Mouse (Mus musculus): ENCODE measurements around the gene Traip. TPM values are rescaled to one million over a fixed set of nuclear protein-coding genes. Genes with fewer than 3 reads are reported as not detected.

The Traip gene
- polyA plus RNA-seq, 1 experiment from 2014 or later = 12.7 TPM

DNA sequence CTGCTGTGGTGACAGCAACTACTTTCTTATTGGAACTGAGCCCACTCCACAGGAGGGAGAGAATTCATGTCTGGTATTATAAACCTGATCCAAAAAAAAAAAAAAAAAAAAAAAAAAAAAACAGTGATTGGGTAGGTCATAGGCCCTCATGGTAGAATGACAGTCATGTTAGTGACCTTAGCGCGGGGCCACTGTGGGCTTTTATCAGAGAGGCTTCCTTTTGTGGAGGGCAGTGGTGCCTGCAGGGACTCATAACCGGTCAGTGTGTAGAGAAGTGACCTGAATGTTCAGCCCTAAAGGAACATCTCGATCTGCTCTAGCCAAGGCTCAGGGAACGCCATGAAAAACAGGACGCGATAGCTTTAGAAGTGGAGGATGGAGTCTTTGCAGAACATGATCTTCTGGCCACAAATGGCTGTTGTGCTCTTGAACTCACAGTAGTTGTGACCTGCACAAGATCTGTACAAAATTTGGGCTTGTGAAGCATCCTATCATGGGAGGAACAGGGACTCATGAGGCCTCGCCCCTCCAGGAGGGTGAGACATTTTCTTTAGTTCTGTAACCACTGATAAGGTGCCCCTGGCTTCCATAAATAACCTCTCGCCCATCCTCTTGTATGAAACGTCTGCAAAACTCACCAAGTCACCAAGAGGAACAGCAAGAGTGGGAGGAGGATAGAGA, 24.7 kb downstream of the Traip start:
- WGBS = 41% methylated on average over 10 of the region's 10 CpGs
- ATAC-seq (replicated peaks; ENCODE audit: extremely low read depth, insufficient read depth, low FRiP score) = no peak
- no peak overlapping the region for H3K4me3 ChIP-seq (ENCODE audit: low read length)

DNA sequence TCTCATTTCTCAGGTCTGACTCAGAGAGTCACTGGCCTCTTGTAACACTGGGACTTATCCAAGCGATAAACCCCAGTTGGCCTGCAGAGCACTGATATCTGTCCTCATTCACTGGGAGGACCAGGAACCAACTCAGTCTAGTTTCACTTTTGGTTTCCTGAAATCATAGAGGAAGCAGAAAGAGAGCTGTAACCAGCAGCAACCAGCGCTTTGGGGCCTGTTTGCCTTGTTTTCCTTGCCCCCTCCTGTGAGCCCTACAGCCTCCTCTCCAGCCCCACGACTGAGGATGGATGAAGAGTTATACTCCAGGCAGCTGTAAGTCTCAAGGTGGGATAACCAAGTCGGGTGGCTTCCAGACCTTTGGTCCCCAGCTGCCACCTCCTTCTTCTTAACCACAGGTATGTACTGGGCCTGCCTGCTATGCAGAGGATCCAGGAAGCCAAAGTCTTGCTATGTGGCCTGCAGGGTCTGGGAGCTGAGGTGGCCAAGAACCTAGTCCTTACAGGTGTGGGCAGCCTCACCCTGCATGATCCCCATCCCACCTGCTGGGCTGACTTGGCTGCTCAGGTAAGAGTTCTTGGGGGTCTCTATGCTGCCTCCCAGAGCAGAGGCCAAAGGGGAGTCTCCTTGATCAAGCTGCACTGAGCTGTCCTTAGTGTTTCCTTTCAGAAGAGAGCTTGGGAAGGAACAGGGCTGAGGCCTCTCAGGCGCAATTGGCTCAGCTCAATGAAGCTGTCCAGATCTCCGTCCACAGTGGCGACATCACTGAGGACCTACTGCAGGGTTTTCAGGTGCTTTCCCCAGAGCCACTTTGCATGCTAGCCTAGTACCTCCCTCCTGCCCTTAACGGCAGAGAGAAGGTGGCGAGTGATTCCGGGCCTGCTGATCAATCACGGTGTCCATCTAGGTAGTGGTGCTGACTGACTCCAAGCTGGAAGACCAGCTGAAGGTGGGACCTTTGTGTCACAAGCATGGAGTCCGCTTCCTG, 25.8 kb downstream of the Traip start, which contains the start of gene Uba7:
Gene Uba7 (plus strand): TSS at position 107 of the 988 bp plus-strand sequence.
- peak; percentile 77 for ATAC-seq (replicated peaks; ENCODE audit: extremely low read depth, insufficient read depth, low FRiP score)
- H3K36me3 ChIP-seq (ENCODE audit: control insufficient read depth, insufficient read depth) = peaks cover 5% of the 10 kb centered on the region; the same call in 1 of the 2 replicates
- peak within 1 kb of the TSS; percentile 72 for H3K9ac ChIP-seq (ENCODE audit: low read length)
- H3K9me3 ChIP-seq (replicated peaks; ENCODE audit: control insufficient read depth, low read length) = no peaks in the 10 kb centered on the region
- peak within 1 kb of the TSS; percentile 77 for H3K4me2 ChIP-seq (ENCODE audit: low read depth, low read length)
- H3K4me3 ChIP-seq (ENCODE audit: low read length) = peak within 1 kb of the TSS; percentile 52
- peak within 1 kb of the TSS; percentile 94 for H3K27ac ChIP-seq (ENCODE audit: low read length)
- WGBS = 36% methylated on average over 12 of the region's 12 CpGs
- peaks cover 26% of the 10 kb centered on the region for H3K4me1 ChIP-seq (ENCODE audit: control insufficient read depth, insufficient read depth, low read length)
- no peaks in the 10 kb centered on the region for H3K27me3 ChIP-seq (ENCODE audit: control insufficient read depth, insufficient read depth, low read length)

More for the DNA sequence above, 24.7 kb downstream of the Traip start:
- peaks cover 24% of the 10 kb centered on the region for H3K4me1 ChIP-seq (ENCODE audit: control insufficient read depth, insufficient read depth, low read length)
- H3K9me3 ChIP-seq (replicated peaks; ENCODE audit: control insufficient read depth, low read length) = no peaks in the 10 kb centered on the region
- H3K4me2 ChIP-seq (ENCODE audit: low read depth, low read length) = peak overlapping the region; percentile 77
- peak overlapping the region; percentile 94 for H3K27ac ChIP-seq (ENCODE audit: low read length)
- peak overlapping the region; percentile 72; the same call in 1 of the 2 replicates for H3K9ac ChIP-seq (ENCODE audit: low read length)
- H3K27me3 ChIP-seq (ENCODE audit: control insufficient read depth, insufficient read depth, low read length) = no peaks in the 10 kb centered on the region
- peaks cover 2% of the 10 kb centered on the region; the same call in 1 of the 2 replicates for H3K36me3 ChIP-seq (ENCODE audit: control insufficient read depth, insufficient read depth)

DNA sequence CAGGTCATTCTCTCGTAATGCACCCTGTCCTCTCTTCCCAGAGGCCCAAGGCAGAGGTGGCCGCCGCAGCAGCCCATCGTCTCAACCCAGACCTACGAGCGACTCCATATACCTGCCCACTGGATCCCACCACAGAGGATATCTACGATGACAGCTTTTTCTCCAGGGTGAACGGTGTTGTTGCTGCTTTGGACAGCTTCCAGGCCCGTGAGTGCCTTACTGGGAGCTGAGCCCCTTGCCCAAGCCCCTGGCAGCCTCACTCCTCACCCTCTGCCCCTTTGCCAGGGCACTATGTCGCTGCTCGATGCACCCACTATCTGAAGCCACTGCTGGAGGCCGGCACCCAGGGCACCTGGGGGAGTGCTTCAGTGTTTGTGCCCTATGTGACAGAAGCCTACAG, 28.9 kb downstream of the Traip start:
- Histone ChIP-seq H3K9ac (ENCODE audit: low read length) (no peak overlapping the region), H3K27ac (ENCODE audit: low read length) (no peak overlapping the region), H3K27me3 (ENCODE audit: control insufficient read depth, insufficient read depth, low read length) (no peaks in the 10 kb centered on the region), H3K4me3 (ENCODE audit: low read length) (no peak overlapping the region), H3K36me3 (ENCODE audit: control insufficient read depth, insufficient read depth) (peaks cover 5% of the 10 kb centered on the region; the same call in 1 of the 2 replicates), H3K4me1 (ENCODE audit: control insufficient read depth, insufficient read depth, low read length) (peaks cover 55% of the 10 kb centered on the region), H3K9me3 (replicated peaks; ENCODE audit: control insufficient read depth, low read length) (no peaks in the 10 kb centered on the region), H3K4me2 (ENCODE audit: low read depth, low read length) (no peak overlapping the region)
- 88% methylated on average over 12 of the region's 12 CpGs for WGBS
- no peak for ATAC-seq (replicated peaks; ENCODE audit: extremely low read depth, insufficient read depth, low FRiP score)

DNA sequence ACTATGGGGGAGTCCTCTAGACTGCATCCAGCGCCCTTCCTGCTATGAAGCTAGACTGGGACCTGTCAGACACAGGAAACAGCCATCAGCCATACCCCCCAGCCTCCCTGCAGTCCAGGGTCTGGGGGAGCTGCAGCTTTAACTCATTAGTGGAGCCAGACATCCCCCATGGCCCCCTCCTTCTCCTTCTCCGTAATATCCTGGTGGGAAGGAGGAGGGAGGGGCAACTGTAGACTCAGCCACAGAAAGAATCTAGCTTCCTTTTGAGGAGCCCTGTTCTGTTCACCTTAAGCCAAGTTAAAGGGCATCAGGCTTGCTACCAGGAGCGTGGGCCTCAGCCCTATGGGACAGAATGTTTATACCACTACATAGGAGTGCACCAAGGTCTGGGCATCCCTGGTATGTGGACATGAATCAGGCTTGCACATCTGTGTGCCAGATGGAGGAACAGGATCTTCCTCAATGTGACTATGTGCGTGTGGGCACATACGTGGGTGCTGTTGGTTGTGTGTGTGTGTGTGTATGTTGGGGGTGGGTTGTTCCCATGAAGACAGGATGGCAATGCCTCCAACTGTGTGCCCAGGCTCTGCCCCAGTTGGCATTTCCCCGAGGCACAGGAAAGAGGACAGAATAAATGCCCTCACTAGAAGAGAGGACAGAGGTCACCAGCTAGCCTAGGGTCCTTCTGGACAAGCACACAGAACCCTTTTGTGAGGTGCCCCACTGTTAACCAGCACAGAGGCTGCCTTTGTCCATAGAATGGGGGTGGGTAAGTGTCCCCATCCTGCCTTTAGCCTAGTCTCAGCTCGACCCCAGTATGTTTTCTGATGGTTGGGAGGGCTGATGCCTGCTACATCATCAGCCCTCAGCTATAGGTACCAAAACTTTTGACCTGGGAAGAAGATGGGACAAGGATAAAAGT, 32.0 kb downstream of the Traip start:
- peak overlapping the region; percentile 99 for H3K27ac ChIP-seq (ENCODE audit: low read length)
- peak overlapping the region; percentile 81 for H3K9ac ChIP-seq (ENCODE audit: low read length)
- peaks cover 49% of the 10 kb centered on the region for H3K4me1 ChIP-seq (ENCODE audit: control insufficient read depth, insufficient read depth, low read length)
- H3K36me3 ChIP-seq (ENCODE audit: control insufficient read depth, insufficient read depth) = peaks cover 5% of the 10 kb centered on the region; the same call in 1 of the 2 replicates
- ATAC-seq (replicated peaks; ENCODE audit: extremely low read depth, insufficient read depth, low FRiP score) = 0 out of 2 replicates have a peak, but pooled peaks have one; percentile 2
- peak overlapping the region; percentile 83 for H3K4me3 ChIP-seq (ENCODE audit: low read length)
- H3K9me3 ChIP-seq (replicated peaks; ENCODE audit: control insufficient read depth, low read length) = no peaks in the 10 kb centered on the region
- H3K27me3 ChIP-seq (ENCODE audit: control insufficient read depth, insufficient read depth, low read length) = no peaks in the 10 kb centered on the region
- H3K4me2 ChIP-seq (ENCODE audit: low read depth, low read length) = peak overlapping the region; percentile 88
- 43% methylated on average over 7 of the region's 7 CpGs for WGBS

DNA sequence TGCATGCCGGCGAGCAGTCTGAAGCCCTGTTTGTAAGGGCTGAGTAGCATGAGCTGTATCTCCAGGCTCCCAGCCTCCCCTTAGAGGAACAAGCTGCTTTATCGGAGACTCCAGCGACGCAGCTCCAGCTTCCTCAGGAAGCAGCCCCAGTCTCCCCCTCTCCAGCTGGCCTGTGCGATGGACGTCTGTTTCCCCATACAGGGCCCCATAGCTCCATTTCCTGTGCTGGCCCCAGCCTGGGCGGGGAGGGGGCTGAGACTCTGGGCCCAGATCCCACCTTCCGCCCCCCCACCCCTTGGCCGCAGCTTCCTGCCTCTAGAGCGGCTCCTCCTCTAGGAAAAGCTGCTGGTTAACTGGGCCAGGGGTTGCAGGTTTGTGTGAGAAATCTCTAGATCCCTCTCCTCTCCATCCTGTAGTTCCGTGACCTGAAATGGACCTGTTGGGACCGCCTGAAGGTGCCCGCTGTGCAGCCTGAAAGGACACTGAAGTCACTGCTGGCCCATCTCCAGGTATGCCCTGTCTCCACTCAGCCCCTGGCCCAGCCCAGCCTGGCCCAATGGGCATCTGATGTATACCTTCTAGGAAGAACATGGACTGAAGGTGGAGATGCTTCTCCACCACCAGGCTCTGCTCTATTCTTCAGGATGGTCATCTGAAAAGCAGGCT, 32.9 kb downstream of the Traip start, which contains the start of gene Gm20661:
Gene Gm20661 (plus strand): TSS at position 378 of the 666 bp plus-strand sequence.
- peak within 1 kb of the TSS; percentile 99 for H3K27ac ChIP-seq (ENCODE audit: low read length)
- H3K4me3 ChIP-seq (ENCODE audit: low read length) = peak within 1 kb of the TSS; percentile 83
- peak within 1 kb of the TSS; percentile 81 for H3K9ac ChIP-seq (ENCODE audit: low read length)
- H3K27me3 ChIP-seq (ENCODE audit: control insufficient read depth, insufficient read depth, low read length) = no peaks in the 10 kb centered on the region
- WGBS = 8% methylated on average over 14 of the region's 14 CpGs
- H3K4me1 ChIP-seq (ENCODE audit: control insufficient read depth, insufficient read depth, low read length) = peaks cover 49% of the 10 kb centered on the region
- peak; percentile 76 for ATAC-seq (replicated peaks; ENCODE audit: extremely low read depth, insufficient read depth, low FRiP score)
- peaks cover 5% of the 10 kb centered on the region; the same call in 1 of the 2 replicates for H3K36me3 ChIP-seq (ENCODE audit: control insufficient read depth, insufficient read depth)
- H3K9me3 ChIP-seq (replicated peaks; ENCODE audit: control insufficient read depth, low read length) = no peaks in the 10 kb centered on the region
- H3K4me2 ChIP-seq (ENCODE audit: low read depth, low read length) = peak within 1 kb of the TSS; percentile 88

DNA sequence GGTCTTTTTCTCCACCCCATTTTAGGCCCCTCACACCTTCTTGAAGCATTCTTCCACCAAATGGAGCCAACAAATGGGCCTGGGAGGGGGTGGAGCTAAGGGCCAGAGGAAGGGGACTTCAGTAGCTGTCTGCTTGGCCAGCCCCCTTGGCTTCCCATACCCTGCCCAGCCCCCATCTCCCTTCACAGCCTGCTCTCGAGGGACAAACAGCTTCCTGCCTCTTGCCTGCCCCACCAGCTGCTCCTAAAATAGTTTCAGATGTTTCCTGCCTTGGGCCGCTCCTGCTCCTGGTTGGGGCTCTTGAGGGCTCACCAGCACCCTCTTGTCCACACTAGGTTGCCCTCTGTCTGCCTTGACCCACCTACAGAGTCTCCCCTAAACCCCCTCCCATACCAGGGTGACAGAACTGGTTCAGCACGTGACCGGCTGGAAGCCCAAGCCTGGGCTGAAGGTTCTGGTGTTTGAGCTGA, 33.5 kb downstream of the Traip start:
- no peaks in the 10 kb centered on the region for H3K9me3 ChIP-seq (replicated peaks; ENCODE audit: control insufficient read depth, low read length)
- H3K4me1 ChIP-seq (ENCODE audit: control insufficient read depth, insufficient read depth, low read length) = peaks cover 49% of the 10 kb centered on the region
- 5% methylated on average over 4 of the region's 4 CpGs for WGBS
- peak overlapping the region; percentile 83 for H3K4me3 ChIP-seq (ENCODE audit: low read length)
- peak overlapping the region; percentile 88 for H3K4me2 ChIP-seq (ENCODE audit: low read depth, low read length)
- peak overlapping the region; percentile 81 for H3K9ac ChIP-seq (ENCODE audit: low read length)
- peak; percentile 53 for ATAC-seq (replicated peaks; ENCODE audit: extremely low read depth, insufficient read depth, low FRiP score)
- H3K27ac ChIP-seq (ENCODE audit: low read length) = peak overlapping the region; percentile 99
- H3K27me3 ChIP-seq (ENCODE audit: control insufficient read depth, insufficient read depth, low read length) = no peaks in the 10 kb centered on the region
- peaks cover 5% of the 10 kb centered on the region; the same call in 1 of the 2 replicates for H3K36me3 ChIP-seq (ENCODE audit: control insufficient read depth, insufficient read depth)

DNA sequence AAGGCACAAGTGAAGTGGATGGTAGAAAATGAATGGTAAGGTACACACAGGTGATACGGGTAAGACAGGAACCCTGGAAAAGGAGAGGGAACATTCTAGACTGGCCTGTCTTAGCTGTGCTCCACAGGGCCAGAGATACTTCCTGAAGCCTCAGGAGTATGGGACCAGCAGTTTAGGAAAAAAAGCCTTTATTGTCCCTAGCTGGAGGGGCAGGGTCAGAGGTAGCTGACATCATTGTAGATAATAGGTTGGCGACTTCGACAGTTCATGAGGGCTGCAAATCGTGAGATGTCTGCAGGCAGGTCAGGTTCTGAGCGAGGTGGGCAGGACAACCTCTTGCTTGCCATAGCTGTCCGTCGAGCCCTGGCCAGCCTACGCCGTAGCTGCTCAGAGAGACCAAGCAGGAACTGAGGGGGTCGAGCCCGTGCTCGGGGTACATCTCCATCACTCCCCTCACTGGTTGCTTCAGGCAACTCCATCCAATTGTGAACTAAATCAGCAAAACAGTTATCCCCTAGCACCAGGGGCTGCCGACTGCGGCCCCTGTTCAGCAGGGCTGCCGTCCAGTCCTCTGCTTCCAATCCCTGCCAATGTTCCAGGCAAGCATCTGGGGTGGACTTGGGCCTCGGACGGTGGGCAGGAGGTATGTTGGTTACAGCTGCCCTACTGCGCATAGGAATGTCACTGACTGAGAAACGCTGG, 34.3 kb downstream of the Traip start:
- H3K9me3 ChIP-seq (replicated peaks; ENCODE audit: control insufficient read depth, low read length) = no peaks in the 10 kb centered on the region
- no peaks in the 10 kb centered on the region for H3K27me3 ChIP-seq (ENCODE audit: control insufficient read depth, insufficient read depth, low read length)
- WGBS = 45% methylated on average over 19 of the region's 19 CpGs
- peak overlapping the region; percentile 83 for H3K4me3 ChIP-seq (ENCODE audit: low read length)
- peak overlapping the region; percentile 88 for H3K4me2 ChIP-seq (ENCODE audit: low read depth, low read length)
- no peak for ATAC-seq (replicated peaks; ENCODE audit: extremely low read depth, insufficient read depth, low FRiP score)
- peak overlapping the region; percentile 99 for H3K27ac ChIP-seq (ENCODE audit: low read length)
- peaks cover 4% of the 10 kb centered on the region; the same call in 1 of the 2 replicates for H3K36me3 ChIP-seq (ENCODE audit: control insufficient read depth, insufficient read depth)
- H3K9ac ChIP-seq (ENCODE audit: low read length) = peak overlapping the region; percentile 81
- peaks cover 49% of the 10 kb centered on the region for H3K4me1 ChIP-seq (ENCODE audit: control insufficient read depth, insufficient read depth, low read length)
